Mouse (Mus musculus): Measurements from ENCODE around the gene Wnt4.

DNA sequence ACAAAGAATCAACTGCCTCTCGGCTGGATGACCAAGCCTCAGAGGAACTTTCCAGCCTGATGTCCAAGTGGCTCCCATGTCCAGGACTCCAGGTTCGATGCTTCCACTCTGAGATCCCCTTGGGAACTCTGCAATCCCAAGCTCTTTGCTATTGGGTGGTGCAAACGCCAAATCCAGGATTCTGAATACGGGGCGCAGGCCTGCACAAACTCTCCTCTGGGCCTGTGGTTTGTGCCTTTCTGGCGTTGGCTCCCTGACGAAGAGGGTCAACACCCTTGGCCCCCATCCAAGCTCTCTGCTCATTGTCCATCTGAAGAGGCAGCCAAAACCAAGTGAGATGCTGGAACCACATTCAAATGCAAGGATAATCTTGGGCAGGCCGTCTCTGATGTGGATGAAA lies 21.1 kb downstream of the Wnt4 start:
- TF ChIP-seq POLR2A (IDR thresholded peaks at IDR 0.05; ENCODE audit: borderline replicate concordance, low read depth, low read length) = no peak
- no peak for TF ChIP-seq CTCF (IDR thresholded peaks at IDR 0.05; ENCODE audit: low read depth, low read length)

All from bone marrow macrophage, adult 2 months (primary cell).